In the genomic region with DNA sequence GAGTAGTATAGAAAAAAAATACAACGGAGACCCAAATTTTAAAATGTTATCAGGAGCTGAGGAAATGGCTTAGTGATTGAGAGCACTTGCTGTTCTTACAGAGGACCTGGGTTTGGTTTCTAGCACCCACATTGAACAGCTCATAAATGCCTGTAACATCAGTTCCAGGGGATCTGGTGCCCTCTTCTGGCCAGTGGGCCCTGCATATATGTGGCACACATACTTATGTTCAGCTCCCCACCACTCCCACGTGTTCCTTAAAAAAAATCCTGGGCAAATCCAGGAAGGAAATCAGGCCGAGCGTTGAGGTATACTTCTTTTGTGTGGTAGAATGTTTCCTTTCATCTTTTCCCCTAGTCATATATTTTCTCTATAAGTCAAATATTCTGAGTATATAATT, we compare ENCODE assay signal across 21 mouse cellular contexts. TPM values are rescaled to one million over a fixed set of nuclear protein-coding genes. Genes with fewer than 3 reads are reported as not detected.
"Had no signal": no experiment of that assay in that cellular context is flagged by ENCODE, and none has a peak within 500 bp of the region (broad histone marks: within the 10 kb centered on the region; RNA-seq: fewer than 3 reads in every experiment).

No protein-coding gene starts in this region.

- H3K4me3 ChIP-seq: left cerebral cortex, adult 2 months; limb, embryonic 10.5 days; liver, embryonic 12.5 days; midbrain, embryonic 13.5 days had no signal

- H3K4me1 ChIP-seq: midbrain, embryonic 13.5 days had no signal

- H3K27ac ChIP-seq: kidney, postnatal 0 days; left cerebral cortex, adult 2 months; limb, embryonic 10.5 days; liver, embryonic 12.5 days; midbrain, embryonic 13.5 days had no signal

- DNase-seq: kidney, adult 11 months; kidney, adult 9 months; kidney, postnatal 4 days; right cerebral cortex, adult 18-20 months; right cerebral cortex, postnatal 25 days; thymus, adult 18-20 months; thymus, postnatal 14 days had no signal

- H3K9me3 ChIP-seq: limb, embryonic 10.5 days; liver, embryonic 12.5 days; midbrain, embryonic 13.5 days had no signal

- H3K9ac ChIP-seq: liver, embryonic 12.5 days; midbrain, embryonic 13.5 days had no signal

- H3K27me3 ChIP-seq: liver, embryonic 12.5 days; midbrain, embryonic 13.5 days had no signal

- H3K36me3 ChIP-seq: liver, embryonic 12.5 days; midbrain, embryonic 13.5 days had no signal

RNA-seq across cellular contexts. Expression of gene Smco2, which starts 52.0 kb away (rescaled TPM):
- total RNA-seq: layer of hippocampus, postnatal 25 days; left cerebral cortex, adult 2 months; left cerebral cortex, postnatal 14 days; megakaryocyte progenitor cell, adult 5-6 weeks; midbrain, postnatal 0 days had no signal
- polyA plus RNA-seq: kidney, postnatal 0 days; limb, embryonic 10.5 days; limb, embryonic 14.5 days; liver, embryonic 12.5 days; liver, embryonic 16.5 days; lung, embryonic 16.5 days; midbrain, embryonic 13.5 days; midbrain, postnatal 0 days; neural tube, embryonic 14.5 days; small intestine, adult 2 months had no signal

RNA-seq across cellular contexts. Expression of gene 1700034J05Rik, which starts 52.3 kb away (rescaled TPM):
- total RNA-seq: layer of hippocampus, postnatal 25 days; left cerebral cortex, adult 2 months; left cerebral cortex, postnatal 14 days; megakaryocyte progenitor cell, adult 5-6 weeks; midbrain, postnatal 0 days had no signal
- polyA plus RNA-seq: midbrain, postnatal 0 days; small intestine, adult 2 months had no signal
